9 mouse cellular contexts compared by ENCODE assay signal in genomic region chr5:104110171-104110920, GRCm38 (mm10). TPM values are rescaled to one million over a fixed set of nuclear protein-coding genes. Genes with fewer than 3 reads are reported as not detected.
DNase-seq lines count a peak whose midpoint lies in the region; ATAC-seq and TF ChIP-seq lines count a peak whose summit lies in the region.
"Had no signal": no experiment of that assay in that cellular context is flagged by ENCODE, and none has a peak within 500 bp of the region (broad histone marks: within the 10 kb centered on the region; RNA-seq: fewer than 3 reads in every experiment).

No protein-coding gene starts in this region.

- DNase-seq in heart, embryonic 10.5 days (ENCODE audit: low spot score): no peak
- DNase-seq in heart, adult 18-20 months: no peak
- DNase-seq in embryo, embryonic 10 days (ENCODE audit: low spot score): peak; percentile 88
- peak; percentile 63 to 79 for DNase-seq in left cerebral cortex, postnatal 14 days (ENCODE audit: low spot score in 2 of 2)
- DNase-seq in urinary bladder, postnatal 14 days (ENCODE audit: low spot score): no peak
- no peak for DNase-seq in c-Kit-positive CD71-positive TER-119-positive erythroid progenitor cells, embryonic 14.5 days (ENCODE audit: low spot score)

- peak overlapping the region; percentile 58 for H3K4me2 ChIP-seq in heart, embryonic 16.5 days (ENCODE audit: low read depth, low read length)

- H3K36me3 ChIP-seq in heart, embryonic 10.5 days: no peaks in the 10 kb centered on the region
- H3K36me3 ChIP-seq in heart, embryonic 16.5 days (ENCODE audit: control insufficient read depth, insufficient read depth): no peaks in the 10 kb centered on the region
- no peaks in the 10 kb centered on the region for H3K36me3 ChIP-seq in small intestine, adult 2 months (ENCODE audit: control insufficient read depth, insufficient read depth, low read length)

- 51% methylated on average over 9 of the region's 9 CpGs for WGBS in heart, embryonic 10.5 days
- WGBS in heart, embryonic 16.5 days: 54% methylated on average over 9 of the region's 9 CpGs
- 76% methylated on average over 9 of the region's 9 CpGs for WGBS in small intestine, adult 2 months

- H3K4me3 ChIP-seq in heart, embryonic 10.5 days: no peak overlapping the region
- peak overlapping the region; percentile 29 for H3K4me3 ChIP-seq in heart, embryonic 16.5 days (ENCODE audit: low read length)
- no peak overlapping the region; the same call in 1 of the 2 replicates for H3K4me3 ChIP-seq in small intestine, adult 2 months (ENCODE audit: low read depth, low read length)

- H3K9me3 ChIP-seq in heart, embryonic 10.5 days: no peaks in the 10 kb centered on the region
- H3K9me3 ChIP-seq in heart, embryonic 16.5 days (replicated peaks; ENCODE audit: control insufficient read depth, low read length): no peaks in the 10 kb centered on the region

- no peaks in the 10 kb centered on the region for H3K27me3 ChIP-seq in heart, embryonic 10.5 days (ENCODE audit: insufficient read depth, poor library complexity, severe bottlenecking)
- H3K27me3 ChIP-seq in heart, embryonic 16.5 days (ENCODE audit: control insufficient read depth, insufficient read depth, low read length): no peaks in the 10 kb centered on the region
- no peaks in the 10 kb centered on the region for H3K27me3 ChIP-seq in small intestine, adult 2 months (ENCODE audit: control insufficient read depth, insufficient read depth, low read length)

- intact Hi-C loops in left cerebral cortex, postnatal 14 days (cut with DNase I): no loop called here

- peaks cover 75% of the 10 kb centered on the region for H3K4me1 ChIP-seq in heart, embryonic 10.5 days
- peaks cover 46% of the 10 kb centered on the region for H3K4me1 ChIP-seq in heart, embryonic 16.5 days (ENCODE audit: control insufficient read depth, insufficient read depth, low read length)
- peaks cover 2% of the 10 kb centered on the region; the same call in 1 of the 2 replicates for H3K4me1 ChIP-seq in small intestine, adult 2 months (ENCODE audit: control insufficient read depth, insufficient read depth, insufficient read length, low read length)

- no peak for TF ChIP-seq CTCF in small intestine, adult 2 months (IDR thresholded peaks at IDR 0.05; ENCODE audit: extremely low read depth, insufficient read length, insufficient replicate concordance, low read depth, low read length)

- TF ChIP-seq POLR2A in small intestine, adult 2 months (IDR thresholded peaks at IDR 0.05; ENCODE audit: low read depth, low read length): no peak

- no peak for ATAC-seq in heart, embryonic 16.5 days (replicated peaks; ENCODE audit: extremely low read depth, insufficient read depth, low FRiP score)

- H3K27ac ChIP-seq in heart, embryonic 10.5 days: peak overlapping the region; percentile 87
- H3K27ac ChIP-seq in heart, embryonic 16.5 days (ENCODE audit: low read length): peak overlapping the region; percentile 68
- peak overlapping the region; percentile 49 for H3K27ac ChIP-seq in small intestine, adult 2 months (ENCODE audit: insufficient read depth, low read depth, low read length)

- H3K9ac ChIP-seq in heart, embryonic 16.5 days (ENCODE audit: low read length): 0 out of 2 replicates have a peak overlapping the region, but pooled peaks have one; percentile 22

RNA-seq across cellular contexts. Expression of gene Sparcl1, which starts 3.2 kb away (rescaled TPM):
- polyA plus RNA-seq in heart, embryonic 10.5 days (2016; fragmentation: Nextera tagmentation; extraction: Ambion mirVana): 11.4 and 17.7 TPM in 2 replicates
- total RNA-seq in heart, adult 18-20 months (2021): 100 to 1,000 TPM; 186 to 203 TPM
- 131 and 161 TPM in 2 replicates for polyA plus RNA-seq in heart, embryonic 16.5 days (2015; fragmentation: Nextera tagmentation; extraction: Ambion mirVana)
- total RNA-seq in left cerebral cortex, postnatal 14 days (2021): 1,000 to 10,000 TPM; 1,229 to 1,307 TPM
- polyA plus RNA-seq in small intestine, adult 2 months (2012; rRNA removed): 24.3 and 28.8 TPM in 2 replicates
- total RNA-seq: neutrophil, adult 5-6 weeks had no signal

RNA-seq across cellular contexts. Expression of gene Gm17660, which starts 32.9 kb away (rescaled TPM):
- polyA plus RNA-seq in heart, embryonic 10.5 days (2016; fragmentation: Nextera tagmentation; extraction: Ambion mirVana): not detected in 2 replicates
- not detected for total RNA-seq in heart, adult 18-20 months (2021)
- polyA plus RNA-seq in heart, embryonic 16.5 days (2015; fragmentation: Nextera tagmentation; extraction: Ambion mirVana): not detected in 2 replicates
- not detected for total RNA-seq in left cerebral cortex, postnatal 14 days (2021)
- not detected in 2 replicates for polyA plus RNA-seq in small intestine, adult 2 months (2012; rRNA removed)
- total RNA-seq: neutrophil, adult 5-6 weeks had no signal

Comparison
In these comparisons a context has a peak if more than half of its experiments do, and no peak if none do; other contexts are left out.
1. DNase-seq: peak in embryo, embryonic 10 days (single experiment) and left cerebral cortex, postnatal 14 days (2 of 2); none in heart, embryonic 10.5 days (single experiment), heart, adult 18-20 months (0 of 2), urinary bladder, postnatal 14 days (single experiment) and c-Kit-positive CD71-positive TER-119-positive erythroid progenitor cells, embryonic 14.5 days (single experiment).
2. Peak in every context shown above with its lines, with median percentiles within 50 percentile points of each other: H3K27ac ChIP-seq.